Mouse (Mus musculus): ENCODE data around the gene Mgat4a. TPM values are rescaled to one million over a fixed set of nuclear protein-coding genes. Genes with fewer than 3 reads are reported as not detected.
A peak's percentile ranks its signal among the peaks of the same experiment; 100 is the strongest.

Gene Mgat4a
- polyA plus RNA-seq (2015; fragmentation: Nextera tagmentation; extraction: Ambion mirVana) = 4.4 and 5.7 TPM in 2 replicates

DNA sequence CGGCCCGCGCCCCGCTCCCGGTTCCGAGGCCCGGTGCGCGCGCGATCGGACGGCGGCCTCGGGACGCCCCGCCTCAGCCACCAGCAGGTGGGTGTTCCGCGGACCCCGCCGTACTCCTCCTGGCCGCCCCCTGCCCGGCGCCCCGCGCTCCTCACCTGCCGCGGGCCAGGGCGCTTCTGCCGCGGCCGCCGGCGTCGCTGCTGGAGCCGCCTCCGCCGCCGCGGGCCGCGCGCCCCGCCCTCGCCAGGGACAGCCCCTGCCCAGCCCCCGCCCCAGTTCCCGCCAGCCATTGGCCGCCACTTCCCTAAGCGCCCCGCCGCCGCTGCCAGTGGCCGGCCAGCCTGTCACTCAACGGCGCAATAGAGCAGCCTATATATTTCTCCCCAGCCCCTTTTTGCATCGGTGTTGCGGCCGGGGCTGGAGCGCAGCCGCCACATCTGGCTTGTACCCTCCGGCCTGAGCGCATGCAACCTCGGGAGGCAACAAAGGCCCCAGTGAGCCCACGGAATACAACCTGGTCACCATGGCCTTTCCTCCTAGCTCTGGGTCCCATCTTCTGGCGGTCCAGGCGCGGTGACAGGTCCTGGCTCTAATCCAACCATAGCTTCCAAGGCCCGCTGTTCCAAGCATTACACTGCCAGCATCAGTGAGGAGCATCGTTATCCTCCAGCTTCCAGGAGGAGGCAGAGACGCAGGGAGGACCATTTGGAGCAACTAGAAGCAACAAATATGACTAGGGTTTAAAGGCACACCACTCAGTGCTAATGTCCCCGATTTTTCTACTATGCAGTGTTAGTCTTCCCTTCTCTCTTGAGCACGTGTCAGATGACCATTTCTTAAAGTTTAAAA, at the start of gene Mgat4a:
Gene Mgat4a, minus strand, starts transcription at position 207 of the 849 bp plus-strand sequence.
- Histone ChIP-seq H3K4me3 (peak within 1 kb of the TSS; percentile 76), H3K4me1 (peaks cover 15% of the 10 kb centered on the region), H3K27ac (no peak within 1 kb of the TSS), H3K27me3 (peaks cover 14% of the 10 kb centered on the region), H3K9ac (peak within 1 kb of the TSS; percentile 82), H3K36me3 (0 out of 2 replicates have a peak, but pooled peaks cover under 1% of the 10 kb centered on the region), H3K4me2 (replicated peaks) (peak within 1 kb of the TSS; percentile 92), H3K9me3 (no peaks in the 10 kb centered on the region)
- 1% methylated on average over 56 of the region's 72 CpGs for WGBS
- peak; percentile 99 for ATAC-seq (ENCODE audit: low FRiP score, low read depth)

DNA sequence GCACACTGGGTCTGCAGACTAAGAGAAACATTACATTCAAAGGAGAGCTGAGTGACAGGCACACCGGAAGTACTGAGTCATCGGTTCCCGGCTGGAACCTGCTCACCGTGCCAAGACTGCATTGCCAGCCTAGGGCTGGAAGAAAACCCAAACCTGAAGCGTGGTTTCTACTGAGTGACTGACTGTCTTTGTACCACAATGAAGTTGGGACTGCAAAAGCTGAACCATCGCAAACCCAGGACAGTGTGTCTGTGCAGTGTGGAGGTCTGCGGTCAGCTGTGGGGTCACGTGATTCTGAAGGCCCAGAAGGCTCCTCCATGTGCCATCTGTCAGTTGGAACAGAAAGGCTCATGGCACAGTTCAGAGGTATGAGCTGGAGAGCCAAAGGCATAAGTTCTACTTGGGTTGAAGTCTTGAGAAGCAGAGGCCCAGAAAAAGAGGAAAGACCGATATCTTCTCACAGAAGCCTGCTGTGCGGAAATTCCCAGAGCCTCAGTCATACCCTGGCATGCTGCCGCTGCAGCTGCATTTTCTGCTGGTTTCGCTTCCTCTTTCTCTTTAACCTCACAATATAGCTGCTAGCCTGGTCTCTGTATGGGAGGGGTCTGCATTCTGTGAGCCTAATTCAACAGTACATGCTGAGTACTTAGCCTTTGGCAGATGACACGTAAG, 45.1 kb upstream of the Mgat4a start:
- WGBS = 86% methylated on average over 13 of the region's 13 CpGs
- H3K27ac ChIP-seq = no peak overlapping the region

GRCm38 (mm10) chr1:37583795-37584464, 43.1 kb upstream of the Mgat4a start:
- H3K9ac ChIP-seq = no peak overlapping the region
- H3K27me3 ChIP-seq = no peaks in the 10 kb centered on the region
- peaks cover 11% of the 10 kb centered on the region; the same call in 1 of the 2 replicates for H3K4me1 ChIP-seq
- no peak overlapping the region for H3K27ac ChIP-seq
- H3K36me3 ChIP-seq = no peaks in the 10 kb centered on the region
- 47% methylated on average over 9 of the region's 9 CpGs for WGBS
- ATAC-seq (ENCODE audit: low FRiP score, low read depth) = no peak
- no peak overlapping the region for H3K4me3 ChIP-seq
- H3K9me3 ChIP-seq = no peaks in the 10 kb centered on the region
- no peak overlapping the region for H3K4me2 ChIP-seq (replicated peaks)

More for the DNA sequence above, 45.1 kb upstream of the Mgat4a start:
- no peak for ATAC-seq (ENCODE audit: low FRiP score, low read depth)
- Histone ChIP-seq H3K36me3 (no peaks in the 10 kb centered on the region), H3K4me3 (no peak overlapping the region), H3K4me1 (peaks cover 11% of the 10 kb centered on the region; the same call in 1 of the 2 replicates), H3K9me3 (no peaks in the 10 kb centered on the region), H3K27me3 (no peaks in the 10 kb centered on the region), H3K4me2 (replicated peaks) (no peak overlapping the region), H3K9ac (no peak overlapping the region)

DNA sequence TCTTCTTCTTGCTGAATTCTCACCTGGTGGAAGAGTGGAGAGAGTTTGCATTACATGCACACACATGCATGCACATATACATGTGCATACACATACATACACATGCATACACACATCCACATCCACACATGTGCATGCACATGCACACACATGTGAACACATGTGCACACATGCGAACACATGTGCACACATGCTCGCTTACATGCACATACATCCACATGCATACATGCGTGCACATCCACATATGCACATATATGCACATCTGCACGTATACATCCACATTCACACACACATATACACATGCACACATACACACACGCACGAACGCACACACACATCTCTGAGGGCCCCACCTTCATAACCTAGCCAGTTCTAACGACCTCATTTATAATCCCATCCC, 42.4 kb upstream of the Mgat4a start:
- Histone ChIP-seq H3K36me3 (no peaks in the 10 kb centered on the region), H3K9ac (no peak overlapping the region), H3K4me1 (peaks cover 11% of the 10 kb centered on the region; the same call in 1 of the 2 replicates), H3K27ac (no peak overlapping the region), H3K4me3 (no peak overlapping the region), H3K4me2 (replicated peaks) (no peak overlapping the region), H3K9me3 (no peaks in the 10 kb centered on the region), H3K27me3 (no peaks in the 10 kb centered on the region)
- ATAC-seq (ENCODE audit: low FRiP score, low read depth) = no peak
- WGBS = 88% methylated on average over 8 of the region's 8 CpGs

- Histone ChIP-seq H3K9me3 (no peaks in the 10 kb centered on the region), H3K27me3 (no peaks in the 10 kb centered on the region), H3K4me1 (peaks cover 11% of the 10 kb centered on the region; the same call in 1 of the 2 replicates), H3K9ac (no peak overlapping the region), H3K4me3 (no peak overlapping the region), H3K36me3 (no peaks in the 10 kb centered on the region), H3K4me2 (replicated peaks) (no peak overlapping the region), H3K27ac (no peak overlapping the region)
- ATAC-seq (ENCODE audit: low FRiP score, low read depth) = no peak
- WGBS = 91% methylated on average over 13 of the region's 13 CpGs
Measured at GRCm38 (mm10) chr1:37579686-37580085, 38.9 kb upstream of the Mgat4a start.

GRCm38 (mm10) chr1:37572528-37573272, 31.9 kb upstream of the Mgat4a start:
- Histone ChIP-seq H3K27ac (no peak overlapping the region), H3K9me3 (no peaks in the 10 kb centered on the region), H3K4me3 (no peak overlapping the region), H3K9ac (no peak overlapping the region), H3K4me1 (no peaks in the 10 kb centered on the region), H3K36me3 (no peaks in the 10 kb centered on the region), H3K27me3 (no peaks in the 10 kb centered on the region), H3K4me2 (replicated peaks) (no peak overlapping the region)
- WGBS = 83% methylated on average over 10 of the region's 10 CpGs
- no peak for ATAC-seq (ENCODE audit: low FRiP score, low read depth)

GRCm38 (mm10) chr1:37568379-37568778, 27.6 kb upstream of the Mgat4a start:
- H3K4me3 ChIP-seq = no peak overlapping the region
- no peaks in the 10 kb centered on the region for H3K27me3 ChIP-seq
- no peaks in the 10 kb centered on the region for H3K36me3 ChIP-seq
- no peaks in the 10 kb centered on the region for H3K9me3 ChIP-seq
- WGBS = 84% methylated on average over 1 of the region's 1 CpGs
- no peak for ATAC-seq (ENCODE audit: low FRiP score, low read depth)
- H3K4me1 ChIP-seq = no peaks in the 10 kb centered on the region
- no peak overlapping the region for H3K9ac ChIP-seq
- no peak overlapping the region for H3K27ac ChIP-seq
- no peak overlapping the region for H3K4me2 ChIP-seq (replicated peaks)

- ATAC-seq (ENCODE audit: low FRiP score, low read depth) = no peak
- H3K9me3 ChIP-seq = no peaks in the 10 kb centered on the region
- no peaks in the 10 kb centered on the region for H3K27me3 ChIP-seq
- H3K4me2 ChIP-seq (replicated peaks) = no peak overlapping the region
- H3K4me1 ChIP-seq = no peaks in the 10 kb centered on the region
- no peaks in the 10 kb centered on the region for H3K36me3 ChIP-seq
- no peak overlapping the region for H3K9ac ChIP-seq
- WGBS = 73% methylated on average over 4 of the region's 4 CpGs
- no peak overlapping the region for H3K27ac ChIP-seq
- H3K4me3 ChIP-seq = no peak overlapping the region
Measured at GRCm38 (mm10) chr1:37566754-37567153, 25.9 kb upstream of the Mgat4a start.

DNA sequence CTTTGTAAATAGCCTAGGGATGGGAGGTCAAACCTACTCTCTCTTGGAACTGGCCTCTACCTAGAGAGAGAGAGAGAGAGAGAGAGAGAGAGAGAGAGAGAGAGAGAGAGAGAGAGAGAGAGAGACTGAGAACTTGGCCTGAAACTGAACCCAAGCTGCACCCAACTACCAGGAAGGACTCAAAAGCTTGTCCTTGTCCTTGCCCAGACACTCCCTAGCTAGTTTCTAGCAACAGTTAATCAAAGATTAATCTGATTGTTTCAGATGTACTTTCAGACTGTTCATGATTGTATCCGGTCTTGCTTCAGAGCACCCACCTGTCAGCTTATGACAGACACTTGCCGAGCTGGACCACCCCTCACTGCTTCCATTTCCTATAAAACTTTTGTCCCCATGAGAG, 25.5 kb upstream of the Mgat4a start:
- H3K36me3 ChIP-seq = no peaks in the 10 kb centered on the region
- H3K27ac ChIP-seq = no peak overlapping the region
- no peak for ATAC-seq (ENCODE audit: low FRiP score, low read depth)
- no peak overlapping the region for H3K4me2 ChIP-seq (replicated peaks)
- no peaks in the 10 kb centered on the region for H3K27me3 ChIP-seq
- 78% methylated on average over 2 of the region's 2 CpGs for WGBS
- no peak overlapping the region for H3K4me3 ChIP-seq
- no peak overlapping the region for H3K9ac ChIP-seq
- H3K4me1 ChIP-seq = no peaks in the 10 kb centered on the region
- H3K9me3 ChIP-seq = no peaks in the 10 kb centered on the region

DNA sequence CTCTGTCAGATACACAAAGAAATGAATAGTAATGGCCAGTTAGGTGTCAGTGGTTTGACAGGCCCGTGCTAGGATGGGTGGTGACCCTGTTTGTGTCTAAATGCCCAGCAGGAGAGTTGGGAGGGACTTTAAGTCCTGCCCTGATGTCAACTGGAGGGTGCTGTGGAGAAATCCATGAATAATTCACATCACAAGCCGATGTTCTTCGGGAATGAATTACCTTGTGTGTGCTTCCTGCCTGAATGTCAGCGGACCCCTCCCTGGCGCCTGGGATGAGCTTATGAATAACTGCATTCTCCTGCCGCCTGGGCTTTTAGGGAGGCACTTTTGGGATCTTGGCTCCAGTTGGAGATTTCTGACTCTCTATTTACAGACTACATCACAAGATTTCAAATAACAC, 24.6 kb upstream of the Mgat4a start:
- Histone ChIP-seq H3K4me1 (no peaks in the 10 kb centered on the region), H3K9me3 (no peaks in the 10 kb centered on the region)
- ATAC-seq (ENCODE audit: low FRiP score, low read depth) = no peak

DNA sequence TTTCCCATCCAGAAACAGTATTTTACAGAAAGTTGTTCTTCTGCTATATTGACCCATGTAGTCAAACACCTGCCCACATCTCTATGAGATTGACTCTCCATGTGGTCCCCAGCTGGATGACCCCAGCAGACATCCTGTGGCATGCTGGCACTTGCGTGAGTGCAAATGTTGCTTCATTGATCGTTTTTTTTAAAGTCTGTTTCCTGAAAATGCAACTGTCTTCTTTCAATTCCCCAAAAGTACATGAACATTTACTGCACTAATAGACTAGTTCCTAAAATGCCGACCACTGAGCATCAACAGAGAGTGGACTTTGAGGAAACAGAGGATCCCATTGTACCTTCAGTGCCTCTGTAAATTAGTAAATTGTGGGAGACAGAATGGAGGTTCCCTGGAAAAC, 21.1 kb upstream of the Mgat4a start:
- no peaks in the 10 kb centered on the region for H3K9me3 ChIP-seq
- no peak overlapping the region for H3K4me3 ChIP-seq
- no peaks in the 10 kb centered on the region for H3K36me3 ChIP-seq
- H3K9ac ChIP-seq = no peak overlapping the region
- no peaks in the 10 kb centered on the region for H3K4me1 ChIP-seq
- no peaks in the 10 kb centered on the region for H3K27me3 ChIP-seq
- 81% methylated on average over 3 of the region's 3 CpGs for WGBS
- no peak overlapping the region for H3K4me2 ChIP-seq (replicated peaks)
- no peak for ATAC-seq (ENCODE audit: low FRiP score, low read depth)
- H3K27ac ChIP-seq = no peak overlapping the region

More for the DNA sequence above, 24.6 kb upstream of the Mgat4a start:
- Histone ChIP-seq H3K36me3 (no peaks in the 10 kb centered on the region), H3K4me2 (replicated peaks) (no peak overlapping the region), H3K9ac (no peak overlapping the region), H3K27me3 (no peaks in the 10 kb centered on the region), H3K27ac (no peak overlapping the region), H3K4me3 (no peak overlapping the region)
- 57% methylated on average over 6 of the region's 6 CpGs for WGBS

Measured in limb, embryonic 13.5 days (tissue).